Mouse (Mus musculus): ENCODE results near the gene Anapc15-ps. TPM values are rescaled to one million over a fixed set of nuclear protein-coding genes. Genes with fewer than 3 reads are reported as not detected.
"Not testable (repeated sequence)": the region's sequence is repeated elsewhere in the genome, so short reads cannot be mapped to it uniquely, and the experiment has no call there.

Gene Anapc15-ps
- polyA plus RNA-seq, 1 experiment: 0.34 TPM

DNA sequence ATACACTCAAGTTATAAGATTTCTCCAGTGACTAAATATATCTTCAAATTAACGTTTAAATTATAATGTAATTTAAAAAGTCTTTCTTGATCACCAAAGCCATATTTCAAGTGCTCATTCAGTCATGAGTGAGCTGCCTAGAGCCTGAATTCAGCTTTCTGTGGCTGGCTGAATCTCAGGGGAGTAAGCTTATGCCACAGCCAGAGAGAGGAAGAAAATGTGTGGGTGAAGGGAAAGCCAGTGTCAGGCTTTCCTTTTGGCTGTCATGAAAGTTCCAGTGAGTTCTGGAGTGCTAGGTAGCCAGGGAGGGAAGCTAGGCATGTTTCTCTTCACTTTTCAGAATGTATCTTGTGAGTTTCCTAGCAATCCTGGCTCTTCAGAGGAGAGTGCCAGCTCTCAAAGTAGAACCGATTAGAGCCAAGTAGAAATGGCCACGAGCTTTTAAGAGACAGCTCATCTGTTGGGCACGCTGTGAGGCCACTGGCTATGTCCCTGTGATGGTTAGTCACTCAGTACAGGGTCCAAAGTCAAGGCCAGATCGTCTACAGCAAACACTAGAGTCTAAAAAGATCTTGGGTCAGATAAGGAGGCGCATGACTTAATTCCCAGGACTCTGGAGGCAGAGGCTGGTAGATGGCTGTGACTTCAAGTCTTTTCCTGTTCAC lies 29.4 kb downstream of the Anapc15-ps start:
- TF ChIP-seq POLR2A (IDR thresholded peaks at IDR 0.05; ENCODE audit: borderline replicate concordance, extremely low read depth, insufficient read depth, insufficient read length, poor library complexity, severe bottlenecking) (no peak), CTCF (IDR thresholded peaks at IDR 0.05; ENCODE audit: borderline replicate concordance, extremely low read depth, insufficient read depth, insufficient read length) (no peak)
- no peak for DNase-seq (ENCODE audit: low read depth)

DNA sequence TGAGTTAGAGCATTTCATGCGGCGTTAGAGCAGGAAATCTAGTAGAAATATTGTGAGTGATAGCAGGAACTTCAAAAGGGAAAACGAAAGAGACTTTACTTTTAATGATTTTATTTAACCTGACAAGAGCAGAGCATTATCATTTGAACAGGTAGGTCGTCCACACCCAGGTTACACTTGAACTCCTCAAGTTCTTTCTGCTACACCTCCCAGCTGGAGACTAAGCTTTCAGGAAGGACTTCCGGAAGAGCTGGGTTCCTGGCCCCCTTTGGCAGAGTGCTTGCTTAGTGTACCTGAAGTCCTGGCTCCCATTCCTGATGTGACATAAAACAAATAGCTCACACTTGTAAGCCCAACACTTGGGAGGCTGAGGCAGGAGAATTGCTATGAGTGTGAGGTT lies 30.2 kb downstream of the Anapc15-ps start:
- no peak for DNase-seq (ENCODE audit: low read depth)
- no peak for TF ChIP-seq POLR2A (IDR thresholded peaks at IDR 0.05; ENCODE audit: borderline replicate concordance, extremely low read depth, insufficient read depth, insufficient read length, poor library complexity, severe bottlenecking)
- TF ChIP-seq CTCF (IDR thresholded peaks at IDR 0.05; ENCODE audit: borderline replicate concordance, extremely low read depth, insufficient read depth, insufficient read length): no peak

DNA sequence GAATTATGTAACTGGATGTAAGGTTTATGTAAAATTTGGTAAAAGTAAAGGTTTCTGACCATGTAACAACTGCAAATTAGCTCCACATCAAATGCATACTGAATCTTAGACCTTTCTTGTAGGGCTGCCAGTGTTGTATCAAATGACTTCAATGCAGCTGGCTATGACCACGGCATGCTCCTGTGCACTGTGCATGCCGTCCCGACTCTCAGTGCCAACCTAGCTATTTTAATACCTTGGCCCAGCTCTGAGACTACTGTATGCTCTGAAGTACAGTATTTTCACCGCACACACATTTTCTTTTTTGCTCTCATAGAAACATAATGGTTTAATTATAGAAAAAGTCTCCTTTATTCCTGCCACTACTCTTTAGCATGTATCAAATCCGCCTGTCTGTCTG lies 31.9 kb downstream of the Anapc15-ps start:
- TF ChIP-seq CTCF (IDR thresholded peaks at IDR 0.05; ENCODE audit: borderline replicate concordance, extremely low read depth, insufficient read depth, insufficient read length) (no peak), POLR2A (IDR thresholded peaks at IDR 0.05; ENCODE audit: borderline replicate concordance, extremely low read depth, insufficient read depth, insufficient read length, poor library complexity, severe bottlenecking) (no peak)
- peak; percentile 35 for DNase-seq (ENCODE audit: low read depth)

DNA sequence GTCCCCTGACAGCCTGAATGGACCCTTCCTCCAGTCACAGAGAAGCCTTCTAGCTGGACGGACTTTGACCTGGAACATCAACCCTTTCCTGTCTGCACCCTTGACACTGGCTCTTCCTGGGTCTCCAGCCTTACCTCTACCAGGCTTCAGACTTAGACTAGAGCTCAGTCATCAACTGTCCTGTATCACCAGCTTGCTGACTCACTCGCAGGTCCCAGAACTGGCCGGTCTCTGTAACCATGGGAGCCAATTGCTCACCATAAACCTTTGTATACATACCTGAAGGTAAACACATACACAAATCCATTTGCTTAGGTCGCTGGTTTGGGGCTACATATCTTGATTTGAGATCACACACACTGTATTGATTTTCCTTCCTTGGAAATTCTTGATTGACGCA lies 33.8 kb downstream of the Anapc15-ps start:
- TF ChIP-seq CTCF (IDR thresholded peaks at IDR 0.05; ENCODE audit: borderline replicate concordance, extremely low read depth, insufficient read depth, insufficient read length) (no peak), POLR2A (IDR thresholded peaks at IDR 0.05; ENCODE audit: borderline replicate concordance, extremely low read depth, insufficient read depth, insufficient read length, poor library complexity, severe bottlenecking) (no peak)
- no peak for DNase-seq (ENCODE audit: low read depth)

DNA sequence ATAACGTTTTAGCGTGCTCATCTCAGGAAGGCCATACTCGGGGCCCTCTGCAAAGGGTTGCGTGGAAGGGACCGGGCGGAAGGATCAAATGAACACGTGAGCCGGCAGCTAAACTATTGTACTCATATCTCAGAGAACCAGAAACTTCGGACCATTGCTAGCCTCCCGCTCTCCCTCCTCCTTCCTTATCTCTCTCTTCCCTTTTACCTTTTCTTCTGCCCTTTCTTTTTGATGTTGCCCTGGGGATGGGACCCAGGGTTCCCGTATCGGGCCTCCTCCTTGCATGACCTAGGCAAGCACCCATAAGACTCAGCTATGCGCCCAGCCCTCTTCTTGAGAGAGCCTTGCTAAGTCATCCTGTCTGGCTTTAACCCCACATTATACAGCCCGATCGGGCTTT lies 38.5 kb downstream of the Anapc15-ps start:
- TF ChIP-seq CTCF (IDR thresholded peaks at IDR 0.05; ENCODE audit: borderline replicate concordance, extremely low read depth, insufficient read depth, insufficient read length): no peak
- no peak for TF ChIP-seq POLR2A (IDR thresholded peaks at IDR 0.05; ENCODE audit: borderline replicate concordance, extremely low read depth, insufficient read depth, insufficient read length, poor library complexity, severe bottlenecking)
- DNase-seq (ENCODE audit: low read depth): no peak

DNA sequence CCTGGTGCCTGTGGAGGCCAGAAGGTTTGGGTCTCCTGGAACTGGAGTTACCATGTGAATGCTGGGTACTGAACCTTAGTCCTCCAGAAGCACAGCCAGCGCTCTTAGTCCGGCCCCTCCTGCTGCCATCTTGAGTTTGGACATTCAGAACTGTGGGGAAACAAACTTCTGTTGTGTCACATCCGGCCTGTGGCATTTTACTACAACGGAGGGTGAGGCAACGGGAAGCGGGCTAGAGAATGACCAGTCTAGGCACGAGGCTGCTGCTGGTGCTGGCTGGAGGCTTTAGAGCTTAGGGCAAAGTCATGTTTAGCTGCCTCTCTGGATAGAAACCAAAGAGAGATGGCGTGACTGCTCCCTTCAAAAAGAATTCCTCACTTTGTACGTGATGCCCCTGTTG lies 39.0 kb downstream of the Anapc15-ps start:
- TF ChIP-seq CTCF (IDR thresholded peaks at IDR 0.05; ENCODE audit: borderline replicate concordance, extremely low read depth, insufficient read depth, insufficient read length) (no peak), POLR2A (IDR thresholded peaks at IDR 0.05; ENCODE audit: borderline replicate concordance, extremely low read depth, insufficient read depth, insufficient read length, poor library complexity, severe bottlenecking) (no peak)
- no peak for DNase-seq (ENCODE audit: low read depth)

DNA sequence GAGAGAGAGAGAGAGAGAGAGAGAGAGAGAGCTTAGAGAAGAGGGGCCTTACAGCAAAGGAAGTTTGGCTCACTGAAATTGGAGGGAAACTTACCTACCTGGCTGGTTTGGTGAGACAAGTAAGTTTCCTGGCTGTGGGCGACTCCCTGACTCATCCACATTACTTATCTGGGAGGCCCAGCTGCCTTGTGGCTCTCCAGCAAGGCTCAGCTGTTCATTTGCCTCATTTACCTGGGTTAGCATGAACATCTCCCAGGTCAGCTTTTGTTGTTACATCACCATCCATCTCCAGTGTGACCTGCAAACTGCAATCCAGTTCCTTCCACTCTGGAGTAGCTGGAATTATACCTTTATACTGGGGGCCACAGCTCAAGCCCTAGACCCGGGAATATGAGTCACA lies 41.7 kb downstream of the Anapc15-ps start:
- no peak for DNase-seq (ENCODE audit: low read depth)
- TF ChIP-seq POLR2A (IDR thresholded peaks at IDR 0.05; ENCODE audit: borderline replicate concordance, extremely low read depth, insufficient read depth, insufficient read length, poor library complexity, severe bottlenecking): no peak
- no peak for TF ChIP-seq CTCF (IDR thresholded peaks at IDR 0.05; ENCODE audit: borderline replicate concordance, extremely low read depth, insufficient read depth, insufficient read length)

DNA sequence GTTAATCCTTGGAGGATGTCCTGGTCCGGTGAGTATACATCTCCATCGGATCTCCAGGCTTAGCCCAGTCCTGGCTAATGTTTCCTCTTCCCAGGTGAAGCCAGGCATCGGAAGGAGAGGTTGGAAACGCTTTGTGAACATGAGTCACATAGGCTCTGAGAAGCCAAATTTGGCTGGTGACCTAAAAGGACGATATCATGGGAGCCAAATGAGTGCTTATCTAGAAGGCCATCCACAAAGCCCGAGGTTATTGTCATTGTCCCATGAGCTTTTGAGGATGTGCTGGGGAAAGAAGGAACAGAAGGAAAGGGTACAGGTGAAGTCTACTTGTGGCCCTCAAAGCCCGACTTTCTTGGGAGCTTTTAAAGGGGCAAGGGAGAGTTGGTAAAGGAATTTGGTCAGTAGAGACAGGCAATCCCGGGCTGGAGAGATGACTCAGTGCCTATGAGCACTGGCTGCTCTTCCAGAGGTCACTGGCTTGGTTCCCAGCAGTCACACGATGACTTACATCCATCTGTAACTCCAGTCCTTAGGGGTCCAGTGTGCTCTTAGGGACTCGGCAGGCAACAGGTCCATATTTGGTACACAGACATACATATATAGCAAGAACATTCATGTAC lies 42.4 kb downstream of the Anapc15-ps start:
- TF ChIP-seq CTCF (IDR thresholded peaks at IDR 0.05; ENCODE audit: borderline replicate concordance, extremely low read depth, insufficient read depth, insufficient read length) (no peak), POLR2A (IDR thresholded peaks at IDR 0.05; ENCODE audit: borderline replicate concordance, extremely low read depth, insufficient read depth, insufficient read length, poor library complexity, severe bottlenecking) (no peak)
- no peak for DNase-seq (ENCODE audit: low read depth)

DNA sequence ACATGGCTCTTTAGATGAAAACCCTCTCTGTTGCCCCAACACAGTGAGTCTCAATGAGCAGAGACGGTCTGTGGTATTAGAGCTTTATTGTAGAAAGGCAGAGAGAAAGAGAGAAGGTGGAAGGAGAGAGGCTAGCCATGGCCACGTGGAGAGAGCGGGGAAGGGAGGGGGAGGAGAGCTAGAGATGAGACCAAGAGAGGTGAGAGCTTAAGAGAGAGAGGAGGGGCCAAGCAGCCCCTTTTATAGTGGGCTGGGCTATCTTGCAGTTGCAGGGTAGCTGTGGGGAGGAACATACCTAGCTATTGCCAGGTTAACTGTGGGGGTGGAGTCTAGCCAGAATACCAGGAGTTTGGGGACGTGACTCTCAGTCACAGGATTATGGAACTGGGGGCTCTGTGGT lies 43.1 kb downstream of the Anapc15-ps start:
- not testable (repeated sequence) for DNase-seq (ENCODE audit: low read depth)

DNA sequence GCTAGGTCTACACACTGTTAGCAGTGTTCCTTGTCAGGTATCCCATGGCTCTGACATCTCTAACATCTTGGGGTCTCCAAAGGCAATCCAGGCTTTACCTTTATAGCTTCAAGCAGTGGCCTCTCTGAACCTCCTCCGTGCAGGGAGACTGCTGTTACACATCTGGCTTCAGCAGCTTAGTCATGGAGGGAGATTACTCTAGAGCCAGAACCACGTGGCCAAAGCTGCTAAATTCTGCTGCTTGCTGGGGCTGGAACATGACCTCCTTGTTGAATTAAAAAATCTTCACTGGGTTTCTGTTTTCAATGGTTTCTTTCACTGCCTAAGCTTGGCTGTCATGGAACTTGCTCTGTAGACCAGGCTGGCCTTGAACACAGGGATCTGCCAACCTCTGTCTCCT lies 44.9 kb downstream of the Anapc15-ps start:
- TF ChIP-seq CTCF (IDR thresholded peaks at IDR 0.05; ENCODE audit: borderline replicate concordance, extremely low read depth, insufficient read depth, insufficient read length) (no peak), POLR2A (IDR thresholded peaks at IDR 0.05; ENCODE audit: borderline replicate concordance, extremely low read depth, insufficient read depth, insufficient read length, poor library complexity, severe bottlenecking) (no peak)
- no peak for DNase-seq (ENCODE audit: low read depth)

DNA sequence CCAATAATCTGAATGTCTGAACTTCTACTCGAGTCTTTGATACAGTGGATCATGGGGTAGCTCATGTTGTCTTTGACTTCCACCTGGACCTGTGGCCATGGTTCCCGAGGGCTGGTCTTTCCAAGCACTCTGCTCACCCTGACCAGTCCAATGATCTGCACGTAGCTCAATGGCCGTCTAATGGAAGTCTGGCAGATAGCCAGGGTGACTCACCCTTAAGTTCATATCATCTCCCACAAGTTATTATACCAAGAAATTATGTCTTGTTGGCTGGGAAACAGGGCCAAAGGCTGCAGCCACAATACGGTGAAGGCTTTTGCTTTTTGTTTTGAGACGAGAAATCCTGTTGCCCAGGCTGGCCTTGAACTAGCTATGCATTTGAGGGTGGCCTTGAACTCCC lies 45.9 kb downstream of the Anapc15-ps start:
- TF ChIP-seq POLR2A (IDR thresholded peaks at IDR 0.05; ENCODE audit: borderline replicate concordance, extremely low read depth, insufficient read depth, insufficient read length, poor library complexity, severe bottlenecking) (no peak), CTCF (IDR thresholded peaks at IDR 0.05; ENCODE audit: borderline replicate concordance, extremely low read depth, insufficient read depth, insufficient read length) (no peak)

DNA sequence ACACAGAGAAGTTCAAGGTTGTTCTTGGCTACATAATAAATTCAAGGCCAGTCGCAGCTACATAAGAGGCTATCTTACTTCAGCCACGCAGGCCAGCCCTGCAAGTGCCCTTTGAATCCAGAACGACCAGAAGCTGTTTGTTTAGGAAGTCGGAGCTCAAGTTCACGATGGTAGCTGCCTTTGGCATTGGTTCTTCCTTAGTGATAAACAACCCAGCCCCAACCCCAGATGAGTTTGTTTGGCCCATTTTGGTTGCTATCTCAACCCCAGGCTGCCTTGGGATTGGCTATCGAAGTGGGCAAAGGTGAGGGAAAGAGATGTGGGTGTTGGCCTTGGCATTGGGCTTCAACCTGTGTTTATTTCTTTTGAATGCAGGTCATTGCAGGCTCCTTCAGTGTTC lies 48.0 kb downstream of the Anapc15-ps start:
- no peak for DNase-seq (ENCODE audit: low read depth)
- TF ChIP-seq POLR2A (IDR thresholded peaks at IDR 0.05; ENCODE audit: borderline replicate concordance, extremely low read depth, insufficient read depth, insufficient read length, poor library complexity, severe bottlenecking): no peak

More for the DNA sequence above, 45.9 kb downstream of the Anapc15-ps start:
- no peak for DNase-seq (ENCODE audit: low read depth)
